Mouse (Mus musculus): ENCODE measurements around the gene A730015C16Rik.
A peak's percentile ranks its signal among the peaks of the same experiment; 100 is the strongest.

A730015C16Rik gene

GRCm38 (mm10) chr4:108830698-108831097 lies 17.7 kb downstream of the A730015C16Rik start:
- DNase-seq (ENCODE audit: low spot score in 2 of 2) = no peak

GRCm38 (mm10) chr4:108826643-108827042 lies 21.8 kb downstream of the A730015C16Rik start:
- DNase-seq (ENCODE audit: low spot score in 2 of 2) = no peak

- no peak for DNase-seq (ENCODE audit: low spot score in 2 of 2)
Observed at GRCm38 (mm10) chr4:108826096-108826495, 22.3 kb downstream of the A730015C16Rik start.

- no peak for DNase-seq (ENCODE audit: low spot score in 2 of 2)
Observed at GRCm38 (mm10) chr4:108825677-108826076, 22.7 kb downstream of the A730015C16Rik start.

- no peak for DNase-seq (ENCODE audit: low spot score in 2 of 2)
Observed at GRCm38 (mm10) chr4:108811550-108811949, 36.9 kb downstream of the A730015C16Rik start.

- DNase-seq (ENCODE audit: low spot score in 2 of 2) = no peak
Observed at GRCm38 (mm10) chr4:108811142-108811541, 37.3 kb downstream of the A730015C16Rik start.

- no peak for DNase-seq (ENCODE audit: low spot score in 2 of 2)
Observed at GRCm38 (mm10) chr4:108803535-108803934, 44.9 kb downstream of the A730015C16Rik start.

- peak; percentile 45 to 66 for DNase-seq (ENCODE audit: low spot score in 2 of 2)
Observed at GRCm38 (mm10) chr4:108798083-108798830, 50.2 kb downstream of the A730015C16Rik start.
